Mouse (Mus musculus) ES-Bruce4 (cell line): Measurements from ENCODE around the gene Cetn3. TPM values are rescaled to one million over a fixed set of nuclear protein-coding genes. Genes with fewer than 3 reads are reported as not detected.

Experiments used
- H3K27ac ChIP-seq: 2 replicates; pipeline ENCODE4 v1.5.1; 2012; ENCODE audit warnings: low read length, inconsistent platforms; ENCODE audit not compliant: insufficient read depth
- H3K27me3 ChIP-seq: 2 replicates; pipeline ENCODE4 v1.6.1; 2012; ENCODE audit warnings: mild to moderate bottlenecking, low read length, inconsistent platforms; ENCODE audit not compliant: control insufficient read depth, poor library complexity, insufficient read depth, severe bottlenecking
- H3K36me3 ChIP-seq: 2 replicates; pipeline ENCODE4 v1.6.1; 2012; ENCODE audit warnings: inconsistent platforms, mild to moderate bottlenecking, low read length, moderate library complexity; ENCODE audit not compliant: control insufficient read depth, poor library complexity, insufficient read depth, severe bottlenecking
- H3K4me1 ChIP-seq: one replicate; pipeline ENCODE4 v1.8.1; 2011; ENCODE audit warnings: low read length; ENCODE audit not compliant: control insufficient read depth, insufficient read depth
- H3K4me3 ChIP-seq: 2 replicates; pipeline ENCODE4 v1.5.1; 2011; ENCODE audit warnings: low read depth, mild to moderate bottlenecking, low read length
- H3K9ac ChIP-seq: 2 replicates; pipeline ENCODE4 v1.6.1; 2012; ENCODE audit warnings: low read depth, mild to moderate bottlenecking, inconsistent platforms; ENCODE audit not compliant: poor library complexity, severe bottlenecking
- H3K9me3 ChIP-seq: replicated peaks from 2 replicates; pipeline ENCODE4 v1.6.1; 2012; ENCODE audit warnings: mild to moderate bottlenecking, low read length, inconsistent platforms; ENCODE audit not compliant: control insufficient read depth, poor library complexity, insufficient read depth, severe bottlenecking
- CTCF ChIP-seq: IDR thresholded peaks from one replicate; pipeline ENCODE4 v1.8.1; 2011; ENCODE audit warnings: low read depth, low read length
- EP300 ChIP-seq: IDR thresholded peaks from 2 replicates; pipeline ENCODE4 v1.6.1; 2011; ENCODE audit warnings: low read depth, low read length; ENCODE audit not compliant: insufficient read depth
- POLR2A ChIP-seq: IDR thresholded peaks from one replicate; pipeline ENCODE4 v1.8.1; 2011; ENCODE audit warnings: low read length; ENCODE audit not compliant: insufficient read depth
- polyA plus RNA-seq: library from polyadenylated mRNA; stranded (reverse); fragments of >200 nt; gene quantifications from 2 replicates; pipeline ENCODE4 v1.2.4, GENCODE M21; 2011; ENCODE audit warnings: low read depth; ENCODE audit not compliant: missing spikeins, insufficient read depth, insufficient read length

The Cetn3 gene
- polyA plus RNA-seq, 1 experiment: 198 TPM

- Histone ChIP-seq H3K9ac (no peak overlapping the region), H3K36me3 (no peaks in the 10 kb centered on the region), H3K4me1 (no peaks in the 10 kb centered on the region), H3K27me3 (no peaks in the 10 kb centered on the region), H3K4me3 (no peak overlapping the region), H3K27ac (no peak overlapping the region), H3K9me3 (no peaks in the 10 kb centered on the region)
- TF ChIP-seq CTCF (no peak), POLR2A (no peak), EP300 (no peak)
These were observed 49.0 kb downstream of the Cetn3 start for GRCm38 (mm10) chr13:81831838-81832237.

GRCm38 (mm10) chr13:81836386-81837177 lies 53.7 kb downstream of the Cetn3 start:
- Histone ChIP-seq H3K4me3 (no peak overlapping the region), H3K9me3 (no peaks in the 10 kb centered on the region), H3K36me3 (no peaks in the 10 kb centered on the region), H3K27me3 (no peaks in the 10 kb centered on the region), H3K27ac (no peak overlapping the region), H3K9ac (no peak overlapping the region), H3K4me1 (no peaks in the 10 kb centered on the region)
- TF ChIP-seq POLR2A (no peak), EP300 (no peak), CTCF (no peak)

GRCm38 (mm10) chr13:81838016-81838415 lies 55.1 kb downstream of the Cetn3 start:
- no peak overlapping the region for H3K9ac ChIP-seq
- no peak overlapping the region for H3K27ac ChIP-seq
- H3K9me3 ChIP-seq: no peaks in the 10 kb centered on the region
- TF ChIP-seq POLR2A: no peak
- no peaks in the 10 kb centered on the region for H3K27me3 ChIP-seq
- H3K4me1 ChIP-seq: no peaks in the 10 kb centered on the region
- H3K4me3 ChIP-seq: no peak overlapping the region
- H3K36me3 ChIP-seq: no peaks in the 10 kb centered on the region

- no peaks in the 10 kb centered on the region for H3K27me3 ChIP-seq
- no peaks in the 10 kb centered on the region for H3K36me3 ChIP-seq
- TF ChIP-seq POLR2A: no peak
- no peak for TF ChIP-seq CTCF
- no peak for TF ChIP-seq EP300
- H3K4me3 ChIP-seq: no peak overlapping the region
- no peak overlapping the region for H3K27ac ChIP-seq
- no peaks in the 10 kb centered on the region for H3K9me3 ChIP-seq
- no peak overlapping the region for H3K9ac ChIP-seq
- H3K4me1 ChIP-seq: no peaks in the 10 kb centered on the region
These were observed 56.1 kb downstream of the Cetn3 start for GRCm38 (mm10) chr13:81838948-81839347.

GRCm38 (mm10) chr13:81840246-81840645 lies 57.4 kb downstream of the Cetn3 start:
- no peak for TF ChIP-seq CTCF
- TF ChIP-seq EP300: no peak
- no peak for TF ChIP-seq POLR2A
- Histone ChIP-seq H3K9ac (no peak overlapping the region), H3K27me3 (no peaks in the 10 kb centered on the region), H3K9me3 (no peaks in the 10 kb centered on the region), H3K4me1 (no peaks in the 10 kb centered on the region), H3K36me3 (no peaks in the 10 kb centered on the region), H3K27ac (no peak overlapping the region), H3K4me3 (no peak overlapping the region)

GRCm38 (mm10) chr13:81840646-81841045 lies 57.8 kb downstream of the Cetn3 start:
- no peaks in the 10 kb centered on the region for H3K9me3 ChIP-seq
- no peak overlapping the region for H3K9ac ChIP-seq
- H3K4me1 ChIP-seq: no peaks in the 10 kb centered on the region

More at GRCm38 (mm10) chr13:81840646-81841045, 57.8 kb downstream of the Cetn3 start:
- H3K27me3 ChIP-seq: no peaks in the 10 kb centered on the region
- no peak for TF ChIP-seq POLR2A
- no peak for TF ChIP-seq CTCF
- no peak for TF ChIP-seq EP300
- no peak overlapping the region for H3K4me3 ChIP-seq
- no peaks in the 10 kb centered on the region for H3K36me3 ChIP-seq
- no peak overlapping the region for H3K27ac ChIP-seq
